Mouse (Mus musculus) gastrocnemius, adult 18-20 months (tissue): ENCODE data around the gene Rcan3. TPM values are rescaled to one million over a fixed set of nuclear protein-coding genes. Genes with fewer than 3 reads are reported as not detected.

ENCODE experiments used
- DNase-seq: peaks from one replicate; pipeline ENCODE4 v3.0.0; 2021; ENCODE audit warnings: low spot score
- long read RNA-seq, 2 experiments: library from polyadenylated mRNA; stranded (forward); transcript quantifications; one replicate each; pipeline ENCODE4 v2.0.0; 2021
- total RNA-seq, 2 experiments: library from RNA; stranded (reverse); gene quantifications; 2 replicates each; pipeline ENCODE4 v1.2.3; 2021

Rcan3 gene
- 1 to 10 TPM; 3.0 to 4.2 TPM for total RNA-seq
- long read RNA-seq, experiment 1, partial matches to known transcripts = 1 of 1 reads
- long read RNA-seq, experiment 1, other reads (novel, unspliced or antisense) = 0 of 1 reads
- long read RNA-seq, experiment 2, full-length matches to known transcripts = 1 of 1 reads
- long read RNA-seq, experiment 2, partial matches to known transcripts = 0 of 1 reads
- long read RNA-seq, experiment 2, other reads (novel, unspliced or antisense) = 0 of 1 reads

- DNase-seq = peak; percentile 71
Measured at GRCm38 (mm10) chr4:135433443-135434394, at the start of gene Rcan3. TSS of gene Rcan3 (minus strand) at chr4:135433853.

- no peak for DNase-seq
Measured at GRCm38 (mm10) chr4:135480370-135480769, 46.7 kb upstream of the Rcan3 start.

- no peak for DNase-seq
Measured at GRCm38 (mm10) chr4:135477851-135478250, 44.2 kb upstream of the Rcan3 start.

GRCm38 (mm10) chr4:135463406-135463805 lies 29.8 kb upstream of the Rcan3 start:
- no peak for DNase-seq

GRCm38 (mm10) chr4:135453572-135453971 lies 19.9 kb upstream of the Rcan3 start:
- no peak for DNase-seq

GRCm38 (mm10) chr4:135453164-135453563 lies 19.5 kb upstream of the Rcan3 start:
- no peak for DNase-seq

- no peak for DNase-seq
Measured at GRCm38 (mm10) chr4:135451360-135452015, 17.8 kb upstream of the Rcan3 start.

GRCm38 (mm10) chr4:135442473-135442872 lies 8.8 kb upstream of the Rcan3 start:
- DNase-seq = no peak

GRCm38 (mm10) chr4:135439904-135440522 lies 6.4 kb upstream of the Rcan3 start:
- DNase-seq = no peak

- DNase-seq = peak; percentile 15
Measured at GRCm38 (mm10) chr4:135439188-135439647, 5.6 kb upstream of the Rcan3 start.

GRCm38 (mm10) chr4:135437924-135438323 lies 4.3 kb upstream of the Rcan3 start:
- DNase-seq = no peak

- no peak for DNase-seq
Measured at GRCm38 (mm10) chr4:135436291-135436690, 2.6 kb upstream of the Rcan3 start.

- DNase-seq = no peak
Measured at GRCm38 (mm10) chr4:135434395-135434789, 739 bp upstream of the Rcan3 start.

GRCm38 (mm10) chr4:135433086-135433442 lies 589 bp downstream of the Rcan3 start:
- no peak for DNase-seq

GRCm38 (mm10) chr4:135429990-135430760 lies 3.5 kb downstream of the Rcan3 start:
- DNase-seq = no peak

GRCm38 (mm10) chr4:135429383-135429782 lies 4.3 kb downstream of the Rcan3 start:
- DNase-seq = no peak

- DNase-seq = no peak
Measured at GRCm38 (mm10) chr4:135426587-135426986, 7.1 kb downstream of the Rcan3 start.

GRCm38 (mm10) chr4:135425625-135426024 lies 8.0 kb downstream of the Rcan3 start:
- DNase-seq = no peak

GRCm38 (mm10) chr4:135420961-135421360 lies 12.7 kb downstream of the Rcan3 start:
- no peak for DNase-seq

- DNase-seq = no peak
Measured at GRCm38 (mm10) chr4:135420416-135420815, 13.2 kb downstream of the Rcan3 start.

GRCm38 (mm10) chr4:135419996-135420395 lies 13.7 kb downstream of the Rcan3 start:
- no peak for DNase-seq
